Mouse (Mus musculus) MEL (cell line): ENCODE results near the gene Cavin3. TPM values are rescaled to one million over a fixed set of nuclear protein-coding genes. Genes with fewer than 3 reads are reported as not detected.

Experiments used
- DNase-seq: peaks from one replicate; pipeline ENCODE4 v3.0.0; 2011; ENCODE audit warnings: low read depth, low spot score
- H3K27ac ChIP-seq: 2 replicates; pipeline ENCODE4 v1.5.1; 2012; ENCODE audit warnings: low read depth, mild to moderate bottlenecking, control low read depth, low read length, moderate library complexity; ENCODE audit not compliant: control insufficient read depth
- H3K27me3 ChIP-seq, 2 experiments: fragments of 150-350 bp in 1 of 2; sonication (generic) in 1 of 2; 2 replicates each; pipeline ENCODE4 v1.6.1; 2012; ENCODE audit warnings: low read length in 2 of 2, mild to moderate bottlenecking in 2 of 2, improper control_type of control experiment in 1 of 2, moderate library complexity in 1 of 2; ENCODE audit not compliant: insufficient read depth in 2 of 2, control insufficient read depth in 1 of 2
- H3K36me3 ChIP-seq, 2 experiments: 2 replicates each; pipeline ENCODE4 v1.6.1; 2012 to 2014; ENCODE audit warnings: low read length in 2 of 2, improper control_type of control experiment in 1 of 2, inconsistent platforms in 1 of 2, mild to moderate bottlenecking in 1 of 2; ENCODE audit not compliant: insufficient read depth in 2 of 2, control insufficient read depth in 1 of 2
- H3K4me1 ChIP-seq, 2 experiments: fragments of 150-350 bp in 1 of 2; sonication (generic) in 1 of 2; 2 replicates each; pipeline ENCODE4 v1.6.1; 2012; ENCODE audit warnings: low read length in 2 of 2, improper control_type of control experiment in 1 of 2, mild to moderate bottlenecking in 1 of 2; ENCODE audit not compliant: insufficient read depth in 2 of 2, control insufficient read depth in 1 of 2
- H3K4me3 ChIP-seq, 2 experiments: fragments of 150-350 bp in 1 of 2; sonication (generic) in 1 of 2; 2 replicates each; pipeline ENCODE4 v1.5.1; 2012; ENCODE audit warnings: low read depth in 2 of 2, low read length in 2 of 2, mild to moderate bottlenecking in 2 of 2, moderate library complexity in 2 of 2, control low read depth in 1 of 2, improper control_type of control experiment in 1 of 2; ENCODE audit not compliant: control insufficient read depth in 1 of 2, insufficient read depth in 1 of 2
- H3K79me2 ChIP-seq: 2 replicates; pipeline ENCODE4 v1.6.1; 2012; ENCODE audit warnings: mild to moderate bottlenecking, low read length, moderate library complexity; ENCODE audit not compliant: control insufficient read depth, poor library complexity, insufficient read depth
- H3K9ac ChIP-seq: 2 replicates; pipeline ENCODE4 v1.6.1; 2012; ENCODE audit warnings: low read depth, mild to moderate bottlenecking, control low read depth, low read length, moderate library complexity; ENCODE audit not compliant: control insufficient read depth, poor library complexity, severe bottlenecking
- H3K9me3 ChIP-seq: fragments of 150-350 bp; sonication (generic); replicated peaks from 2 replicates; pipeline ENCODE4 v1.6.1; 2012; ENCODE audit warnings: mild to moderate bottlenecking, low read length, improper control_type of control experiment, moderate library complexity; ENCODE audit not compliant: insufficient read depth
- CHD1 ChIP-seq: IDR thresholded peaks from 2 replicates; pipeline ENCODE4 v1.6.1; 2012; ENCODE audit warnings: low read depth, mild to moderate bottlenecking, inconsistent platforms, low read length, improper control_type of control experiment
- CHD2 ChIP-seq: IDR thresholded peaks from 2 replicates; pipeline ENCODE4 v1.6.1; 2011; ENCODE audit warnings: low read length, improper control_type of control experiment
- E2F4 ChIP-seq: IDR thresholded peaks from 2 replicates; pipeline ENCODE4 v1.6.1; 2011; ENCODE audit warnings: low read depth, low read length, improper control_type of control experiment, borderline replicate concordance
- ELF1 ChIP-seq: IDR thresholded peaks from 2 replicates; pipeline ENCODE4 v1.6.1; 2014; ENCODE audit warnings: low read depth, mild to moderate bottlenecking, inconsistent platforms, low read length, improper control_type of control experiment, moderate library complexity
- ETS1 ChIP-seq: IDR thresholded peaks from 2 replicates; pipeline ENCODE4 v1.6.1; 2012; ENCODE audit warnings: low read depth, mild to moderate bottlenecking, inconsistent platforms, low read length, improper control_type of control experiment, moderate library complexity
- GABPA ChIP-seq: IDR thresholded peaks from 2 replicates; pipeline ENCODE4 v1.6.1; 2012; ENCODE audit warnings: low read depth, mild to moderate bottlenecking, inconsistent platforms, low read length, improper control_type of control experiment, moderate library complexity
- JUND ChIP-seq: IDR thresholded peaks from 2 replicates; pipeline ENCODE4 v1.6.1; 2011; ENCODE audit warnings: low read depth, mild to moderate bottlenecking, improper control_type of control experiment, low read length
- KAT2A ChIP-seq: conservative IDR thresholded peaks from 2 replicates; pipeline ENCODE4 v1.6.1; 2012; ENCODE audit warnings: low read depth, low read length, improper control_type of control experiment, inconsistent platforms
- MAX ChIP-seq: IDR thresholded peaks from 2 replicates; pipeline ENCODE4 v1.6.1; 2011; ENCODE audit warnings: low read length, improper control_type of control experiment
- MAZ ChIP-seq: IDR thresholded peaks from 2 replicates; pipeline ENCODE4 v1.6.1; 2012; ENCODE audit warnings: low read depth, mild to moderate bottlenecking, inconsistent platforms, low read length, improper control_type of control experiment
- MEF2A ChIP-seq: IDR thresholded peaks from 2 replicates; pipeline ENCODE4 v1.6.1; 2014; ENCODE audit warnings: low read depth, mild to moderate bottlenecking, inconsistent platforms, low read length, improper control_type of control experiment; ENCODE audit not compliant: poor library complexity, insufficient replicate concordance, severe bottlenecking; ENCODE audit errors: extremely low read depth
- MXI1 ChIP-seq: IDR thresholded peaks from 2 replicates; pipeline ENCODE4 v1.6.1; 2011; ENCODE audit warnings: mild to moderate bottlenecking, low read depth, low read length, improper control_type of control experiment
- MYC ChIP-seq: IDR thresholded peaks from 2 replicates; pipeline ENCODE4 v1.6.1; 2011; ENCODE audit warnings: low read depth, mild to moderate bottlenecking, low read length, improper control_type of control experiment, moderate library complexity
- NELFE ChIP-seq: IDR thresholded peaks from 2 replicates; pipeline ENCODE4 v1.6.1; 2011; ENCODE audit warnings: low read depth, low read length, improper control_type of control experiment
- NRF1 ChIP-seq: IDR thresholded peaks from 2 replicates; pipeline ENCODE4 v1.6.1; 2014; ENCODE audit warnings: low read depth, mild to moderate bottlenecking, inconsistent platforms, low read length, improper control_type of control experiment, moderate library complexity; ENCODE audit not compliant: poor library complexity, insufficient read depth, severe bottlenecking
- POLR2A ChIP-seq, 2 experiments: IDR thresholded peaks; 2 replicates each; pipeline ENCODE4 v1.6.1; 2011 to 2012; ENCODE audit warnings: low read length in 2 of 2, mild to moderate bottlenecking in 2 of 2, control low read depth in 1 of 2, improper control_type of control experiment in 1 of 2, low read depth in 1 of 2, moderate library complexity in 1 of 2; ENCODE audit not compliant: control insufficient read depth in 1 of 2, insufficient read depth in 1 of 2, poor library complexity in 1 of 2
- POLR2AphosphoS2 ChIP-seq: IDR thresholded peaks from 2 replicates; pipeline ENCODE4 v1.6.1; 2011; ENCODE audit warnings: low read length, improper control_type of control experiment
- POLR2AphosphoS5 ChIP-seq: IDR thresholded peaks from 2 replicates; pipeline ENCODE4 v1.6.1; 2012; ENCODE audit warnings: low read depth, borderline replicate concordance, mild to moderate bottlenecking, inconsistent platforms, low read length, moderate library complexity, mixed read lengths
- RCOR1 ChIP-seq: IDR thresholded peaks from 2 replicates; pipeline ENCODE4 v1.6.1; 2012; ENCODE audit warnings: low read depth, mild to moderate bottlenecking, inconsistent platforms, low read length, improper control_type of control experiment
- SIN3A ChIP-seq: IDR thresholded peaks from 2 replicates; pipeline ENCODE4 v1.6.1; 2012; ENCODE audit warnings: low read length, improper control_type of control experiment, inconsistent platforms
- TAL1 ChIP-seq: IDR thresholded peaks from 2 replicates; pipeline ENCODE4 v1.6.1; 2012; ENCODE audit warnings: mild to moderate bottlenecking, inconsistent platforms, low read length, moderate library complexity, mixed read lengths
- TBP ChIP-seq: IDR thresholded peaks from 2 replicates; pipeline ENCODE4 v1.8.0; 2011; ENCODE audit warnings: low read depth, low read length, improper control_type of control experiment
- USF1 ChIP-seq: IDR thresholded peaks from 2 replicates; pipeline ENCODE4 v1.6.1; 2014; ENCODE audit warnings: low read depth, mild to moderate bottlenecking, inconsistent platforms, low read length, improper control_type of control experiment, moderate library complexity
- USF2 ChIP-seq, 2 experiments: IDR thresholded peaks; 2 replicates each; pipeline ENCODE4 v1.6.1; 2011 to 2012; ENCODE audit warnings: improper control_type of control experiment in 2 of 2, low read length in 2 of 2, borderline replicate concordance in 1 of 2, inconsistent platforms in 1 of 2, low read depth in 1 of 2, mild to moderate bottlenecking in 1 of 2; ENCODE audit not compliant: insufficient read depth in 1 of 2
- ZNF384 ChIP-seq: IDR thresholded peaks from 2 replicates; pipeline ENCODE4 v1.6.1; 2012; ENCODE audit warnings: low read depth, mild to moderate bottlenecking, inconsistent platforms, low read length, improper control_type of control experiment
- polyA plus RNA-seq, 2 experiments: library from polyadenylated mRNA; stranded (reverse) in 1 of 2; unstranded in 1 of 2; fragments of >175 nt in 1 of 2; fragments of >200 nt in 1 of 2; gene quantifications; 2 replicates each; pipeline versions ENCODE4 v1.2.1 to v1.2.4; 2012; ENCODE audit warnings: low replicate concordance in 2 of 2, low read depth in 1 of 2; ENCODE audit not compliant: insufficient read length in 2 of 2, insufficient read depth in 1 of 2, missing spikeins in 1 of 2
- total RNA-seq: library from RNA; depleted of rRNA; stranded (reverse); fragments of 300-350 nt; gene quantifications from 2 replicates; pipeline ENCODE4 v1.2.3, GENCODE M21; 2012

The Cavin3 gene
- total and polyA plus RNA-seq, 3 experiments = not detected

DNA sequence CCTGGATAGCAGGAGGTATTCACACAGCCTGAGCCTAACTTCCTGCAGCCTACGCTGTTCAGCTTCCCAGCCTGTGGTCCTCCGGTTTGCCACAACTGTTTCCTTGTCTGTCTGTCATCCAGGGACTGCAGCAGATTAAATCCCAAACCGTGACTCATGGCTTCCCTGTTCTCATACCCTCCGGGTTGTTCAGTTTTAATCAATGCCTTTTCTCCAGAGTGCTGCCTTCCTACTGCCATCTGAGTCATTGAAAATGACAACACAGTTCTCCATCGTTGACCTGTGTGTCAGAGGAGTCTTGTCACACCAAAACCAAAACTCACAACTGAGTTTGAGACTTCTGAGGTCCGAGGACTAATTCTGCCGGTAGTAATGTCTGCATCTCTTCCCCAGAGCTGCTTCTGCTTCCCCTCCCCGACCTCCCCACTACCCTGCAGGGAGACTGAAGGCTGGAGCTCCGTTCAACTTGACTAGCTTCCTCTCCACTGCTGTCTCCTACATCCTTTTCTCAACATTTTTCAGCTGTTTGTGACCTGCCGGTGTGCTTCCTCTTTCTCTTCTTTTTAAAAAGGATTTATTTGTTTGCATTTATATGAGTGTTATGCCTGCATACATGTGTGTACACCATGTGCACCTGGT is 16.9 kb upstream of the Cavin3 start:
- no peak for DNase-seq
- H3K4me1 ChIP-seq = no peaks in the 10 kb centered on the region
- H3K9me3 ChIP-seq = no peaks in the 10 kb centered on the region
- no peak overlapping the region for H3K27ac ChIP-seq
- H3K9ac ChIP-seq = no peak overlapping the region
- no peaks in the 10 kb centered on the region for H3K36me3 ChIP-seq
- no peak overlapping the region for H3K4me3 ChIP-seq
- H3K79me2 ChIP-seq = no peaks in the 10 kb centered on the region
- TF ChIP-seq USF2 (IDR thresholded peaks at IDR 0.05; ENCODE audit: borderline replicate concordance in 1 of 2, insufficient read depth in 1 of 2, low read depth in 1 of 2, low read length in 2 of 2) = no peak
- no peak for TF ChIP-seq MAX
- TF ChIP-seq JUND = no peak
- TF ChIP-seq SIN3A = no peak
- no peak for TF ChIP-seq POLR2A (IDR thresholded peaks at IDR 0.05; ENCODE audit: control insufficient read depth in 1 of 2, insufficient read depth in 1 of 2, low read depth in 1 of 2, low read length in 2 of 2, poor library complexity in 1 of 2)
- TF ChIP-seq CHD1 = no peak
- TF ChIP-seq GABPA = no peak
- TF ChIP-seq MXI1 = no peak
- TF ChIP-seq MAZ = no peak
- no peak for TF ChIP-seq POLR2AphosphoS5
- no peak for TF ChIP-seq RCOR1
- TF ChIP-seq E2F4 = no peak
- TF ChIP-seq NELFE = no peak
- TF ChIP-seq CHD2 = no peak
- TF ChIP-seq KAT2A = no peak
- TF ChIP-seq TBP = no peak
- no peak for TF ChIP-seq USF1
- TF ChIP-seq ELF1 = no peak
- no peak for TF ChIP-seq ZNF384
- no peak for TF ChIP-seq ETS1
- no peaks in the 10 kb centered on the region for H3K27me3 ChIP-seq

DNA sequence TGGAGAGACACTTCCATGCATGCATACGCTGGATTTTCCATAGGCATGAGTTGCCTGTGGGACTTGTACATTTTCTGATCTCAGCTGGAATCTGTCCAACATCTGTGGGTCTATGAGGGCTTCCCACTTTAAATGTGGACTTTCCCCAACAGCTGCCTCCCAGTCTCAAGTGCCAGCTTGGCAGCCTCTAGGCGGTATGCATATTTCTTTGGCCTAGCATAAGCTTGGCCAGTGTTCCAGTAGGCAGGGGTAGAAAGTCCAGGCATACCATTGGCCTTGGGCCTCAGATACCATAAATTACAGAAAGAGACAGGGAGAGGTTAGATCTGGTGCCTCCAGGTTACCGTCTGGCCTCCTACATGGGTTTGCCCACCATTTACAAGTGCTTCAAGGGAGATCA is 15.8 kb upstream of the Cavin3 start:
- H3K36me3 ChIP-seq = no peaks in the 10 kb centered on the region
- no peak overlapping the region for H3K27ac ChIP-seq
- TF ChIP-seq POLR2AphosphoS2 = no peak
- no peak for TF ChIP-seq MYC
- TF ChIP-seq CHD1 = no peak
- no peak for TF ChIP-seq JUND
- no peak for TF ChIP-seq ETS1
- no peak for TF ChIP-seq TAL1
- TF ChIP-seq MEF2A = no peak
- no peak for TF ChIP-seq NRF1
- no peak for TF ChIP-seq MAX
- TF ChIP-seq SIN3A = no peak
- TF ChIP-seq USF2 (IDR thresholded peaks at IDR 0.05; ENCODE audit: borderline replicate concordance in 1 of 2, insufficient read depth in 1 of 2, low read depth in 1 of 2, low read length in 2 of 2) = no peak
- no peak for TF ChIP-seq TBP
- no peak for TF ChIP-seq MXI1
- TF ChIP-seq, all 39 proteins: peak for 0
- H3K4me3 ChIP-seq = no peak overlapping the region
- no peaks in the 10 kb centered on the region for H3K27me3 ChIP-seq
- no peak overlapping the region for H3K9ac ChIP-seq
- no peaks in the 10 kb centered on the region for H3K4me1 ChIP-seq
- H3K9me3 ChIP-seq = no peaks in the 10 kb centered on the region
- no peaks in the 10 kb centered on the region for H3K79me2 ChIP-seq
- DNase-seq = no peak
